Mouse (Mus musculus) kidney, postnatal 0 days (tissue): Measurements from ENCODE around the gene Slc44a4. TPM values are rescaled to one million over a fixed set of nuclear protein-coding genes. Genes with fewer than 3 reads are reported as not detected.
A peak's percentile ranks its signal among the peaks of the same experiment; 100 is the strongest.
"Not testable (repeated sequence)": the region's sequence is repeated elsewhere in the genome, so short reads cannot be mapped to it uniquely, and the experiment has no call there.

Source experiments
- ATAC-seq: fragments of 200-750 bp; cut with Nextera tagmentation; replicated peaks from 2 replicates; pipeline ENCODE4 v1.8.0; 2017; ENCODE audit warnings: low read depth, moderate number of reproducible peaks, moderate TSS enrichment, moderate library complexity; ENCODE audit not compliant: low FRiP score
- DNase-seq: peaks from one replicate; pipeline ENCODE4 v3.0.0-alpha.2; 2016; ENCODE audit warnings: low spot score
- H3K27ac ChIP-seq: fragments of 300-500 bp; sonication (generic); 2 replicates; pipeline ENCODE4 v1.5.1; 2014; ENCODE audit warnings: mild to moderate bottlenecking
- H3K27me3 ChIP-seq: fragments of 300-500 bp; sonication (generic); 2 replicates; pipeline ENCODE4 v1.6.1; 2014; ENCODE audit warnings: low read length, mixed read lengths; ENCODE audit not compliant: insufficient read depth
- H3K36me3 ChIP-seq: fragments of 300-500 bp; sonication (generic); 2 replicates; pipeline ENCODE4 v1.6.1; 2014; ENCODE audit warnings: low read length, mixed read lengths; ENCODE audit not compliant: insufficient read depth
- H3K4me1 ChIP-seq: fragments of 300-500 bp; sonication (generic); replicated peaks from 2 replicates; pipeline ENCODE4 v1.6.1; 2014; ENCODE audit warnings: antibody characterized with exemption, low read length, mixed read lengths; ENCODE audit not compliant: insufficient read depth
- H3K4me2 ChIP-seq: fragments of 300-500 bp; sonication (generic); 2 replicates; pipeline ENCODE4 v1.6.1; 2014; ENCODE audit warnings: mild to moderate bottlenecking, low read length, moderate library complexity, mixed read lengths
- H3K4me3 ChIP-seq: fragments of 300-500 bp; sonication (generic); replicated peaks from 2 replicates; pipeline ENCODE4 v1.5.1; 2014; ENCODE audit warnings: low read depth, low read length
- H3K9ac ChIP-seq: fragments of 300-500 bp; sonication (generic); 2 replicates; pipeline ENCODE4 v1.6.1; 2014; ENCODE audit warnings: low read depth, low read length
- H3K9me3 ChIP-seq: fragments of 300-500 bp; sonication (generic); replicated peaks from 2 replicates; pipeline ENCODE4 v1.6.1; 2016; ENCODE audit warnings: low read length, inconsistent platforms, mixed read lengths
- CTCF ChIP-seq: IDR thresholded peaks from 2 replicates; pipeline ENCODE4 v1.5.1; 2016; ENCODE audit warnings: antibody characterized with exemption, low read depth, mild to moderate bottlenecking, moderate library complexity
- WGBS: fragments of 180-500 bp; shearing (Covaris S2); extraction: QIAGEN DNeasy Blood & Tissue Kit; methylation state at CpG from one replicate; pipeline ENCODE4 v1.1.7; 2014; 5-methylcytosine and 5-hydroxymethylcytosine counted together
- polyA plus RNA-seq: library from polyadenylated mRNA; unstranded; fragments of >200 nt; fragmentation: Nextera tagmentation; extraction: Ambion mirVana; gene quantifications from 2 replicates; pipeline ENCODE4 v1.2.1, GENCODE M21; 2015

The Slc44a4 gene
- polyA plus RNA-seq, 1 experiment from 2014 or later = 24.2 TPM

GRCm38 (mm10) chr17:34897373-34898159, 16.7 kb upstream of the Slc44a4 start:
- peak; percentile 84 for DNase-seq
- WGBS = 12% methylated on average over 10 of the region's 10 CpGs

GRCm38 (mm10) chr17:34898160-34898586, 16.1 kb upstream of the Slc44a4 start, which contains the start of the genes C2 and Ehmt2:
C2 (minus strand) TSS chr17:34898265.
Ehmt2 (plus strand) TSS chr17:34898469.
- no peaks in the 10 kb centered on the region for H3K9me3 ChIP-seq
- H3K4me1 ChIP-seq = peaks cover 14% of the 10 kb centered on the region
- H3K27me3 ChIP-seq = no peaks in the 10 kb centered on the region
- H3K27ac ChIP-seq = peak within 1 kb of the TSS; percentile 95
- H3K36me3 ChIP-seq = peaks cover 18% of the 10 kb centered on the region
- peak; percentile 53 for ATAC-seq
- H3K9ac ChIP-seq = peak within 1 kb of the TSS; percentile 96
- peak within 1 kb of the TSS; percentile 96 for H3K4me3 ChIP-seq
- no peak for TF ChIP-seq CTCF
- 0% methylated on average over 14 of the region's 44 CpGs for WGBS
- peak within 1 kb of the TSS; percentile 89 for H3K4me2 ChIP-seq
- DNase-seq = peak; percentile 88

More at GRCm38 (mm10) chr17:34897373-34898159, 16.7 kb upstream of the Slc44a4 start:
- Histone ChIP-seq H3K4me3 (peak overlapping the region; percentile 96), H3K4me2 (peak overlapping the region; percentile 89), H3K9ac (peak overlapping the region; percentile 96; the same call in 1 of the 2 replicates), H3K27ac (peak overlapping the region; percentile 95), H3K9me3 (no peaks in the 10 kb centered on the region), H3K36me3 (peaks cover 12% of the 10 kb centered on the region; the same call in 1 of the 2 replicates), H3K4me1 (peaks cover 14% of the 10 kb centered on the region), H3K27me3 (no peaks in the 10 kb centered on the region)
- no peak for ATAC-seq
- TF ChIP-seq CTCF = no peak

DNA sequence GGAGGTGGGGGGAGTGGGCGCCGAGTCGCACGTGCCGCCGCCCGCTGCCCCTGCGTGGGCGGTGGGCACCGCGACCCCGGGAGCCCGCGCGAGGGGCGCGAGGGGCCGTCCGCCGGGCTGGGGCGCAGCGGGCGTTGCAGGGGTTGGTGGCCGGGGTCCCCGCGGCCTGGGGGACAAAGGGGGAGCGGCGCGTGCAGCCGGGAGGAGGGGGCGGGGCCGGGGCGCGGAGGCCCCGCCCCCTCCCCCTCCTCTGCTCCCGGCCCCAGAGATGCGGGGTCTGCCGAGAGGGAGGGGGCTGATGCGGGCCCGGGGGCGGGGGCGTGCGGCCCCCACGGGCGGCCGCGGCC, 15.6 kb upstream of the Slc44a4 start:
- peaks cover 10% of the 10 kb centered on the region for H3K4me1 ChIP-seq
- peak overlapping the region; percentile 96 for H3K4me3 ChIP-seq
- DNase-seq (peak; percentile 46), ATAC-seq (no peak)
- peaks cover 22% of the 10 kb centered on the region for H3K36me3 ChIP-seq
- no peak for TF ChIP-seq CTCF
- H3K9ac ChIP-seq = peak overlapping the region; percentile 96
- H3K9me3 ChIP-seq = no peaks in the 10 kb centered on the region
- 0% methylated on average over 17 of the region's 47 CpGs for WGBS
- no peaks in the 10 kb centered on the region for H3K27me3 ChIP-seq
- peak overlapping the region; percentile 89 for H3K4me2 ChIP-seq
- peak overlapping the region; percentile 95 for H3K27ac ChIP-seq

- Histone ChIP-seq H3K4me2 (peak overlapping the region; percentile 89), H3K9me3 (no peaks in the 10 kb centered on the region), H3K4me3 (peak overlapping the region; percentile 96), H3K9ac (peak overlapping the region; percentile 96), H3K36me3 (peaks cover 27% of the 10 kb centered on the region), H3K27me3 (no peaks in the 10 kb centered on the region), H3K27ac (peak overlapping the region; percentile 95), H3K4me1 (peaks cover 8% of the 10 kb centered on the region)
- ATAC-seq = peak; percentile 3; the same call in 1 of the 2 replicates
- 1% methylated on average over 45 of the region's 45 CpGs for WGBS
- peak; percentile 33 for DNase-seq
- no peak for TF ChIP-seq CTCF
Observed at GRCm38 (mm10) chr17:34899053-34899889, 15.0 kb upstream of the Slc44a4 start.

GRCm38 (mm10) chr17:34899890-34900243, 14.4 kb upstream of the Slc44a4 start:
- Histone ChIP-seq H3K4me3 (peak overlapping the region; percentile 96), H3K9ac (peak overlapping the region; percentile 96), H3K9me3 (no peaks in the 10 kb centered on the region), H3K4me1 (peaks cover 8% of the 10 kb centered on the region), H3K27me3 (no peaks in the 10 kb centered on the region), H3K27ac (peak overlapping the region; percentile 95), H3K4me2 (peak overlapping the region; percentile 89), H3K36me3 (peaks cover 33% of the 10 kb centered on the region)
- no peak for TF ChIP-seq CTCF
- WGBS = 0% methylated on average over 5 of the region's 5 CpGs
- no peak for ATAC-seq
- peak; percentile 69 for DNase-seq

GRCm38 (mm10) chr17:34900826-34901225, 13.4 kb upstream of the Slc44a4 start:
- not testable (repeated sequence) for H3K27ac ChIP-seq, H3K9ac ChIP-seq, H3K27me3 ChIP-seq, DNase-seq, ATAC-seq, H3K4me3 ChIP-seq, H3K4me2 ChIP-seq, H3K9me3 ChIP-seq, H3K4me1 ChIP-seq
- peaks cover 42% of the 10 kb centered on the region for H3K36me3 ChIP-seq

GRCm38 (mm10) chr17:34901948-34902347, 12.3 kb upstream of the Slc44a4 start:
- H3K9ac ChIP-seq, H3K27me3 ChIP-seq, H3K4me3 ChIP-seq, H3K9me3 ChIP-seq, H3K27ac ChIP-seq, DNase-seq, ATAC-seq, H3K4me1 ChIP-seq, H3K4me2 ChIP-seq: not testable (repeated sequence)
- H3K36me3 ChIP-seq = peaks cover 49% of the 10 kb centered on the region
- WGBS = 86% methylated on average over 9 of the region's 10 CpGs
